In the genomic region with DNA sequence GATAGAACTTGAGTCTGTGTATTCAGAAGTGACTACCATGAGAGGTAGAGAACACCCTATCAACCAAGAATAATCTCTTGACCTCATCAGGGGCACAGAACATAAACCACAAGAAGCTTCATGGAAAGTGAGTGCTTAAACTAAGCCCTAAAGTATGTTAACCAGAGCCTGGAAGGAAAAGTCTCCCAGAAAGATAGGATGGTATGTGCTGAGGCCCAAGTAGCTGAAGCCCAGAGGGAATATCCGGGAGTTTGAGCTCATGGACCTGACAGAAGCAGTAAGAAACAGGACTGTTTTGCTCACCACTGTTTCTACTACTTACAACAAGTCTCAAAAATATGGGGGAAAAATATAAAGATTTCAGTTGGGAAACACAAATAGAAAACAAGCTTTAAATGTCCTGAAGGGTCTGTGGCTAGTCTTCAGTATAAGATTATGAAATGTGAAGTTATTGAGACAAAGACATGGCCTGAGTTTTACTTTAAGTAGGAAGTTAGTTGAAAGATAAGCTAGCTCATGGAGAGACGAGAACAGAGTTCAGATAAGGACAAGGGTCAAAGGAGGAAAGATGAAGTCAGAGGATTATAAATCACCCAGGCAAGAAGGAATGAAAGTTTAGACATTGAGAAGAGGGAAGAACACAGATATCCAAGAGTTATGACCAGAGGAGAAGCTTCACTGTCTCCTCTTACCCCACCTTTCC, we compare ENCODE assay signal across 19 mouse cellular contexts.
DNase-seq lines count a peak whose midpoint lies in the region; ATAC-seq and TF ChIP-seq lines count a peak whose summit lies in the region.
"Had no signal": no experiment of that assay in that cellular context is flagged by ENCODE, and none has a peak within 500 bp of the region (broad histone marks: within the 10 kb centered on the region; RNA-seq: fewer than 3 reads in every experiment).

No protein-coding gene starts in this region.

- no peaks in the 10 kb centered on the region for H3K27me3 ChIP-seq in forebrain, embryonic 11.5 days (ENCODE audit: control insufficient read depth, insufficient read depth, low read length)
- H3K27me3 ChIP-seq in midbrain, embryonic 13.5 days = no peaks in the 10 kb centered on the region
- H3K27me3 ChIP-seq: embryonic facial prominence, embryonic 12.5 days; forebrain, embryonic 13.5 days; heart, embryonic 13.5 days; hindbrain, embryonic 13.5 days had no signal

- intact Hi-C loops in heart, postnatal 36 days (cut with DNase I) = no loop called here

- no peaks in the 10 kb centered on the region; the same call in 1 of the 2 replicates for H3K4me1 ChIP-seq in embryonic fibroblast, embryonic 13.5 days (ENCODE audit: control insufficient read depth, insufficient read depth, low read length)
- H3K4me1 ChIP-seq in forebrain, embryonic 11.5 days (replicated peaks; ENCODE audit: control insufficient read depth, insufficient read depth, low read length) = no peaks in the 10 kb centered on the region
- H3K4me1 ChIP-seq in midbrain, embryonic 13.5 days (replicated peaks) = no peaks in the 10 kb centered on the region
- H3K4me1 ChIP-seq: embryonic facial prominence, embryonic 12.5 days; forebrain, embryonic 13.5 days; heart, embryonic 13.5 days; hindbrain, embryonic 13.5 days had no signal

- peak; percentile 5 for DNase-seq in heart, adult 8-10 months (ENCODE audit: low spot score)
- no peak for DNase-seq in heart, postnatal 36 days
- peak; percentile 63 for DNase-seq in 3T3-L1 (ENCODE audit: low read depth, low spot score)
- peak; percentile 26 for DNase-seq in NIH3T3 (ENCODE audit: low read depth)
- DNase-seq in left cerebral cortex, adult 11 months (ENCODE audit: low spot score) = no peak
- no peak for DNase-seq in forebrain, embryonic 11.5 days (ENCODE audit: low spot score)
- DNase-seq: adrenal gland, postnatal 36 days; cerebellum, adult 2 months; cerebellum, postnatal 10 days; forebrain, postnatal 0 days; gastrocnemius, postnatal 14 days had no signal

- H3K36me3 ChIP-seq in forebrain, embryonic 11.5 days (ENCODE audit: control insufficient read depth, insufficient read depth, low read length) = no peaks in the 10 kb centered on the region
- H3K36me3 ChIP-seq in midbrain, embryonic 13.5 days = no peaks in the 10 kb centered on the region
- H3K36me3 ChIP-seq: embryonic facial prominence, embryonic 12.5 days; heart, embryonic 13.5 days; hindbrain, embryonic 13.5 days had no signal

- no peak overlapping the region for H3K4me2 ChIP-seq in forebrain, embryonic 11.5 days (ENCODE audit: low read depth, low read length, severe bottlenecking)
- H3K4me2 ChIP-seq in midbrain, embryonic 13.5 days (replicated peaks) = no peak overlapping the region
- H3K4me2 ChIP-seq: embryonic facial prominence, embryonic 12.5 days; forebrain, embryonic 13.5 days; heart, embryonic 13.5 days; hindbrain, embryonic 13.5 days had no signal

- ATAC-seq in forebrain, embryonic 11.5 days (replicated peaks; ENCODE audit: low FRiP score) = no peak
- ATAC-seq in midbrain, embryonic 13.5 days = no peak
- ATAC-seq: activated CD4-positive, CD25-positive, alpha-beta regulatory T cell, adult 4 months; forebrain, embryonic 13.5 days; forebrain, postnatal 0 days; hindbrain, postnatal 0 days had no signal

- no peak for TF ChIP-seq POLR2A in embryonic fibroblast, embryonic 13.5 days (IDR thresholded peaks at IDR 0.05; ENCODE audit: low read depth, low read length)

- no peak overlapping the region for H3K9ac ChIP-seq in forebrain, embryonic 11.5 days (ENCODE audit: low read length)
- H3K9ac ChIP-seq in midbrain, embryonic 13.5 days (replicated peaks) = no peak overlapping the region
- H3K9ac ChIP-seq: embryonic facial prominence, embryonic 12.5 days; forebrain, embryonic 13.5 days; forebrain, postnatal 0 days; heart, embryonic 13.5 days; hindbrain, embryonic 13.5 days had no signal

- 80% methylated on average over 2 of the region's 2 CpGs for WGBS in forebrain, embryonic 11.5 days
- WGBS in midbrain, embryonic 13.5 days = 85% methylated on average over 2 of the region's 2 CpGs

- no peak overlapping the region for H3K4me3 ChIP-seq in embryonic fibroblast, embryonic 13.5 days (ENCODE audit: insufficient read depth, low read length)
- no peak overlapping the region for H3K4me3 ChIP-seq in forebrain, embryonic 11.5 days (ENCODE audit: low read depth, low read length)
- no peak overlapping the region for H3K4me3 ChIP-seq in midbrain, embryonic 13.5 days (replicated peaks)
- H3K4me3 ChIP-seq: embryonic facial prominence, embryonic 12.5 days; forebrain, embryonic 13.5 days; heart, embryonic 13.5 days; hindbrain, embryonic 13.5 days had no signal

- no peaks in the 10 kb centered on the region for H3K9me3 ChIP-seq in forebrain, embryonic 11.5 days (ENCODE audit: control insufficient read depth, low read length)
- no peaks in the 10 kb centered on the region for H3K9me3 ChIP-seq in midbrain, embryonic 13.5 days
- H3K9me3 ChIP-seq: embryonic facial prominence, embryonic 12.5 days; forebrain, embryonic 13.5 days; hindbrain, embryonic 13.5 days had no signal

- no peak for TF ChIP-seq CTCF in embryonic fibroblast, embryonic 13.5 days (IDR thresholded peaks at IDR 0.05; ENCODE audit: borderline replicate concordance, insufficient read depth, low read length)

- H3K27ac ChIP-seq in embryonic fibroblast, embryonic 13.5 days (ENCODE audit: insufficient read depth, low read length) = peak overlapping the region; percentile 85
- no peak overlapping the region for H3K27ac ChIP-seq in forebrain, embryonic 11.5 days (ENCODE audit: low read depth, low read length)
- H3K27ac ChIP-seq in midbrain, embryonic 13.5 days = no peak overlapping the region
- H3K27ac ChIP-seq: embryonic facial prominence, embryonic 12.5 days; forebrain, embryonic 13.5 days; heart, embryonic 13.5 days; hindbrain, embryonic 13.5 days; hindbrain, postnatal 0 days had no signal

Comparison
In these comparisons a context has a peak if more than half of its experiments do, and no peak if none do; other contexts are left out.
1. DNase-seq: peak in heart, adult 8-10 months (single experiment), 3T3-L1 (single experiment) and NIH3T3 (single experiment); none in heart, postnatal 36 days (0 of 2), left cerebral cortex, adult 11 months (single experiment) and forebrain, embryonic 11.5 days (single experiment).